Mouse (Mus musculus) intestine, embryonic 15.5 days (tissue): ENCODE measurements around the gene Nipbl. TPM values are rescaled to one million over a fixed set of nuclear protein-coding genes. Genes with fewer than 3 reads are reported as not detected.
"Not testable (repeated sequence)": the region's sequence is repeated elsewhere in the genome, so short reads cannot be mapped to it uniquely, and the experiment has no call there.

Experiments
- ATAC-seq: fragments of 200-750 bp; cut with Nextera tagmentation; 2 replicates; pipeline ENCODE4 v1.8.0; 2017; ENCODE audit warnings: moderate TSS enrichment, moderate library complexity
- H3K27ac ChIP-seq: fragments of 300-500 bp; sonication (generic); 2 replicates; pipeline ENCODE4 v1.5.1; 2015; ENCODE audit warnings: mild to moderate bottlenecking, inconsistent platforms
- H3K27me3 ChIP-seq: fragments of 300-500 bp; sonication (generic); replicated peaks from 2 replicates; pipeline ENCODE4 v1.6.1; 2015; ENCODE audit warnings: inconsistent platforms
- H3K36me3 ChIP-seq: fragments of 300-500 bp; sonication (generic); 2 replicates; pipeline ENCODE4 v1.6.1; 2015; ENCODE audit warnings: inconsistent platforms
- H3K4me1 ChIP-seq: fragments of 300-500 bp; sonication (generic); replicated peaks from 2 replicates; pipeline ENCODE4 v1.6.1; 2015; ENCODE audit warnings: inconsistent platforms
- H3K4me2 ChIP-seq: fragments of 300-500 bp; sonication (generic); replicated peaks from 2 replicates; pipeline ENCODE4 v1.6.1; 2015; ENCODE audit warnings: mild to moderate bottlenecking, inconsistent platforms
- H3K4me3 ChIP-seq: fragments of 300-500 bp; sonication (generic); replicated peaks from 2 replicates; pipeline ENCODE4 v1.5.1; 2015; ENCODE audit warnings: inconsistent platforms
- H3K9ac ChIP-seq: fragments of 300-500 bp; sonication (generic); 2 replicates; pipeline ENCODE4 v1.6.1; 2015; ENCODE audit warnings: inconsistent platforms
- H3K9me3 ChIP-seq: fragments of 300-500 bp; sonication (generic); 2 replicates; pipeline ENCODE4 v1.6.1; 2016; ENCODE audit warnings: inconsistent platforms
- WGBS: fragments of 180-500 bp; shearing (Covaris S2); methylation state at CpG from one replicate; pipeline ENCODE4 v1.1.7; 2015; 5-methylcytosine and 5-hydroxymethylcytosine counted together
- polyA plus RNA-seq: library from polyadenylated mRNA; unstranded; fragments of >200 nt; fragmentation: Nextera tagmentation; extraction: Ambion mirVana; gene quantifications from 2 replicates; pipeline ENCODE4 v1.2.1, GENCODE M21; 2015

Nipbl gene
- polyA plus RNA-seq, 1 experiment from 2014 or later = 14.6 TPM

- Histone ChIP-seq H3K9me3 (no peaks in the 10 kb centered on the region), H3K36me3 (no peaks in the 10 kb centered on the region), H3K27me3 (no peaks in the 10 kb centered on the region), H3K9ac (peak overlapping the region; percentile 45; the same call in 1 of the 2 replicates), H3K4me3 (peak overlapping the region; percentile 40), H3K4me2 (peak overlapping the region; percentile 74), H3K4me1 (no peaks in the 10 kb centered on the region), H3K27ac (no peak overlapping the region)
- ATAC-seq = peak; percentile 71
- WGBS = 22% methylated on average over 17 of the region's 17 CpGs
Measured at GRCm38 (mm10) chr15:8279320-8279779, 164.9 kb downstream of the Nipbl start.

GRCm38 (mm10) chr15:8277916-8278315 is 166.3 kb downstream of the Nipbl start:
- H3K36me3 ChIP-seq, H3K4me1 ChIP-seq, ATAC-seq, H3K27me3 ChIP-seq, H3K4me3 ChIP-seq, H3K4me2 ChIP-seq, H3K9ac ChIP-seq, H3K27ac ChIP-seq, H3K9me3 ChIP-seq: not testable (repeated sequence)
- 95% methylated on average over 4 of the region's 4 CpGs for WGBS

DNA sequence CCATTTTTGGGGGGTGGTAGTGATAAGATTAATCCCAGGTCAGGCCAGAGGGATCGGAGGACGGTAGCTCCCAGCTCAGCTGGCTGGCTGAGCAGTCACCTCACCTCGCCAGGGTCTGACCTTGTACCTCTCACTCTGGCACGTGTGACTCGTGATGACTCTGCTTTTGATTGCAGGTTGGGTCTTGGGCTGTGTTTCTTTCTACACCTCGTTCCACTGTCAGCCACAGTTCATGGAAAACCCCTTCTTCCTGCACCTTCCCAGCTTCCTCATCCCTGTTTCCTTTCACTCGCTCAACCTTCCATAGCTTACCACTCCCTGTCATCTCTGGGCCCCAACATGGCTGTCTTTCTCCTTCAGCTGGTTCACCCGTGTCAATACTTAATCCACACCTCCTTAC is 172.3 kb downstream of the Nipbl start:
- H3K4me3 ChIP-seq = no peak overlapping the region
- H3K36me3 ChIP-seq = no peaks in the 10 kb centered on the region; the same call in 1 of the 2 replicates
- H3K4me1 ChIP-seq = no peaks in the 10 kb centered on the region
- H3K27me3 ChIP-seq = no peaks in the 10 kb centered on the region
- H3K9ac ChIP-seq = no peak overlapping the region
- no peak for ATAC-seq
- 74% methylated on average over 8 of the region's 8 CpGs for WGBS
- no peaks in the 10 kb centered on the region for H3K9me3 ChIP-seq
- H3K4me2 ChIP-seq = no peak overlapping the region
- no peak overlapping the region for H3K27ac ChIP-seq

- H3K36me3 ChIP-seq = peaks cover 2% of the 10 kb centered on the region; the same call in 1 of the 2 replicates
- H3K27me3 ChIP-seq = no peaks in the 10 kb centered on the region
- H3K9ac ChIP-seq = no peak overlapping the region
- 83% methylated on average over 8 of the region's 8 CpGs for whole genome bisulfite sequencing
- H3K4me3 ChIP-seq = no peak overlapping the region
- no peaks in the 10 kb centered on the region for H3K9me3 ChIP-seq
- no peak for ATAC-seq
- H3K4me2 ChIP-seq = no peak overlapping the region
- H3K4me1 ChIP-seq = no peaks in the 10 kb centered on the region
- no peak overlapping the region for H3K27ac ChIP-seq
Measured at GRCm38 (mm10) chr15:8268231-8268630, 176.0 kb downstream of the Nipbl start.

GRCm38 (mm10) chr15:8267211-8267610 is 177.1 kb downstream of the Nipbl start:
- Histone ChIP-seq H3K9me3 (no peaks in the 10 kb centered on the region), H3K4me1 (no peaks in the 10 kb centered on the region), H3K27ac (no peak overlapping the region), H3K4me2 (no peak overlapping the region), H3K36me3 (peaks cover 6% of the 10 kb centered on the region; the same call in 1 of the 2 replicates), H3K27me3 (no peaks in the 10 kb centered on the region), H3K9ac (no peak overlapping the region), H3K4me3 (no peak overlapping the region)
- 91% methylated on average over 3 of the region's 3 CpGs for WGBS
- no peak for ATAC-seq

DNA sequence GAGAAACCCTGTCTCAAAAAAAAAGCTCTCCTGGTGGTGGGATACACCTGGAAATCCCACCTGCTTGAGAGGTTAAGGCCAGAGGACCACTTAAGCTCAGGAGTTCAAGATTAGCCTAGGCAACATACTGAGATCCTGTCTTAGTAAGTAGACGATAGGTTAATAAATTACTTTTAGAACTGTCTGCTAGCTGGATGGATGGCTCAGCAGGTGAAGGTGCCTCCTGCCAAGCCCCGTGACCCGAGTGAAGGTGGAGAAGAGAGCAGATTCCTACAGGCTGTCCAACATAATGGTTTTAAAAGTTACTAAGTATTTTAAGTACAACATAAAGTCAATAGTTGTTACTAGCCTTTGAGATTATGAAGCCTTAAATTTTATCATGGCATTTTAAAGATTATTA is 178.3 kb downstream of the Nipbl start:
- no peak overlapping the region for H3K27ac ChIP-seq
- ATAC-seq = no peak
- no peak overlapping the region for H3K4me3 ChIP-seq
- no peaks in the 10 kb centered on the region for H3K4me1 ChIP-seq
- no peaks in the 10 kb centered on the region for H3K27me3 ChIP-seq
- peaks cover 6% of the 10 kb centered on the region; the same call in 1 of the 2 replicates for H3K36me3 ChIP-seq
- H3K4me2 ChIP-seq = no peak overlapping the region
- H3K9me3 ChIP-seq = no peaks in the 10 kb centered on the region
- no peak overlapping the region for H3K9ac ChIP-seq
- WGBS = 80% methylated on average over 3 of the region's 3 CpGs

Other genes with a start within 250 kb of the Nipbl start
- gene Gm2310, start 75.5 kb upstream of the Nipbl start, polyA plus RNA-seq = not detected in 2 replicates